Mouse (Mus musculus) bone marrow, adult 2 months (tissue): Measurements from ENCODE around the gene Gcnt1. TPM values are rescaled to one million over a fixed set of nuclear protein-coding genes. Genes with fewer than 3 reads are reported as not detected.

ENCODE experiments used
- H3K27ac ChIP-seq: fragments of 200-500 bp; 2 replicates; pipeline ENCODE4 v1.5.1; 2012; ENCODE audit warnings: low read depth, mild to moderate bottlenecking, control low read depth, inconsistent platforms, low read length; ENCODE audit not compliant: control insufficient read depth, poor library complexity, insufficient read depth
- H3K4me1 ChIP-seq: fragments of 200-500 bp; 2 replicates; pipeline ENCODE4 v1.6.1; 2011; ENCODE audit warnings: low read length; ENCODE audit not compliant: control insufficient read depth, insufficient read depth
- H3K4me3 ChIP-seq: fragments of 200-500 bp; replicated peaks from 2 replicates; pipeline ENCODE3; 2011; ENCODE audit warnings: mild to moderate bottlenecking, low read depth, low read length, control low read depth; ENCODE audit not compliant: control insufficient read depth
- CTCF ChIP-seq: fragments of 200-500 bp; IDR thresholded peaks from 2 replicates; pipeline ENCODE4 v1.5.1; 2011; ENCODE audit warnings: low read length, control low read depth; ENCODE audit not compliant: control insufficient read depth, insufficient read depth
- POLR2A ChIP-seq: fragments of 200-500 bp; IDR thresholded peaks from 2 replicates; pipeline ENCODE4 v1.6.1; 2011; ENCODE audit warnings: low read depth, mild to moderate bottlenecking, control low read depth, low read length, borderline replicate concordance; ENCODE audit not compliant: control insufficient read depth
- WGBS: fragments of 180-500 bp; shearing (Covaris S2); methylation state at CpG from one replicate; pipeline ENCODE4 v1.1.7; 2018; 5-methylcytosine and 5-hydroxymethylcytosine counted together
- polyA plus RNA-seq: library from polyadenylated mRNA; stranded (reverse); fragments of >200 nt; gene quantifications from 2 replicates; pipeline ENCODE4 v1.2.4, GENCODE M21; 2011; ENCODE audit warnings: low replicate concordance; ENCODE audit not compliant: missing spikeins, insufficient read depth, insufficient read length

Gene Gcnt1
- polyA plus RNA-seq, 1 experiment: 26.6 TPM

DNA sequence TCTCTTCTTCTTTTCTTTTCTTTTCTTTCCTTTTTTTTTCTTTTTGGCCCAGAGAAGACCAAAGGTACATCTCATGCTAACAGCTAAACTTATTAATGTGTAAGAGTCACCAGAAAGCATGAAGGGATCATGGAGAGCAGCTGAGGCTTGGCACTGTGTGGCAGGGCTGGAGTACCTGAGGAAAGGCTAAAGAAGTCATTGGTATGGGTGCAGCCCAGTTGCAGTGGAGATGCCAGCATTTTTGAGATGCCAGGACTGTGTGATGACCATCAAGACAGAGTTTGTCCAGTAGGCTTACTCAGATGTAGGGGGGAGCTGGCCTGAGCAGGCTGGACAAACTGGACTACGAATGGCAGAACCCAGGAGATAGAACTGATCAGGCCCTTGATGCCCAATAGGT lies 58.9 kb downstream of the Gcnt1 start:
- no peak for TF ChIP-seq CTCF
- no peak for TF ChIP-seq POLR2A
- Histone ChIP-seq H3K27ac (no peak overlapping the region), H3K4me1 (peaks cover under 1% of the 10 kb centered on the region; the same call in 1 of the 2 replicates), H3K4me3 (no peak overlapping the region)
- WGBS: 75% methylated on average over 1 of the region's 1 CpGs

DNA sequence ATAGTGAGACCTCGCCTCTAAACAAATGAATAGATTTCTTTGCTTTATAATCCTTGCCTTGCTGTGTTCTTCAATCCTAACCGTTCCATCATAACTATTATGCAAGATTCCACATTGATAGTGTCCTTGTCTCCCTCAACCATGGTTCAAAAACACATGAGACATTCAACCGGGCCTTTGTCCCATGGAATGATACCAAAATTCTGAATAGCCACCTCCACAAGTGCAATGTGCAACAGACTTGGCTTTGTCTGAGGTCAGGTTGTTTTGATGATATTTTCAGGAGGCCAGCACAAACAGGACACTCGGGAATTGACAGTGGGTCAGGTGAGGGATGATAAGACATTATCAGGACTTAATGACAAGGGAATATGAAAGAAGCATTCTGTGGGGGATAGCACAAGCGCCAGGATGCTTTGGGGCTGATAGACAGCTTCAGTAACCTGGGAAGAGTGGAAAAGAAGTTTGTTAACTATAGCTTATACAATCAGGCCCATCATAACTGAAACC lies 59.9 kb downstream of the Gcnt1 start:
- Histone ChIP-seq H3K4me1 (no peaks in the 10 kb centered on the region), H3K27ac (no peak overlapping the region), H3K4me3 (no peak overlapping the region)
- TF ChIP-seq CTCF: no peak
- TF ChIP-seq POLR2A: no peak
- 77% methylated on average over 5 of the region's 5 CpGs for WGBS

DNA sequence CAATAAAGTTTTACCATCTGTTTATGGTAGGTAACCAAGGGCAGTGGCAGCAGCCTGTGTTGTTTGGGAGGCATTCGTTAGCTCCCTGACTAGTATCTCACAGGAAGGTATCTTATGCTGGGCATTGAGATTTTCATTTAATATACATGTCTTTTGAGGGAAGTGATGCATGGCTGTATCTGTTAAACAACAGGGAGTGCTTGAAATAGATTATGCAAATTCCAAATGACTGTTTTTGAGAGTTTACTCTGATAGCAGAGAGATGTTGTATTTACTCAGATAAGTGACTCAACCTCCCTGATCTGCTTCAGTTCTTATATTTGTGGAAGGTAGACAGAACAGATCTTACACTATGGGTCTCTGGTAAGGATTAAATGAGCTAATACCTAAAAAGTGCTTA lies 61.1 kb downstream of the Gcnt1 start:
- no peak overlapping the region for H3K27ac ChIP-seq
- WGBS: 45% methylated on average over 1 of the region's 1 CpGs
- H3K4me1 ChIP-seq: no peaks in the 10 kb centered on the region

DNA sequence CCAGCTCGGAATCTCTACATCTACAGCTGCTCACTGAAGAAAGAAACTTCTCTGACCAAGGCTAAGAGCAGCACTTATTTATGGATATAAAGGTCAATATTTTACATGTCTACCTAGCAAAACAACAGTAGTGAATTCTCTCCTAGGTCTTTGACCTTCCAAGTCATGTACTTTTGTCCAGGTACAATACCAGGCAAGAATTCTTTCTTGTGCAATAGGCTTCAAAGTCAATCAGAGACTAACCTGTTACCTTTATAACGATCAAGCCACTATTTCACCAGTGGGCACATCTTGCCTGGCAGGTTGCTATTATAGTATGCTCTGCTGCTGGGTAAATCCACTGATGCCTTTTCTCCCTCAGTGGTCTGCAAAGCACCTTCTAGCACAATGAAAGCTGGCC lies 61.6 kb downstream of the Gcnt1 start:
- Histone ChIP-seq H3K4me1 (no peaks in the 10 kb centered on the region), H3K4me3 (no peak overlapping the region), H3K27ac (no peak overlapping the region)
- WGBS: 82% methylated on average over 2 of the region's 2 CpGs
- no peak for TF ChIP-seq POLR2A
- no peak for TF ChIP-seq CTCF

More for the DNA sequence above, 61.1 kb downstream of the Gcnt1 start:
- no peak for TF ChIP-seq CTCF
- no peak for TF ChIP-seq POLR2A
- H3K4me3 ChIP-seq: no peak overlapping the region

GRCm38 (mm10) chr19:17296081-17296480 lies 76.6 kb downstream of the Gcnt1 start:
- no peak overlapping the region for H3K4me3 ChIP-seq
- no peak overlapping the region for H3K27ac ChIP-seq
- 15% methylated on average over 5 of the region's 5 CpGs for WGBS
- no peaks in the 10 kb centered on the region for H3K4me1 ChIP-seq
- TF ChIP-seq CTCF (no peak), POLR2A (no peak)

GRCm38 (mm10) chr19:17295211-17295766 lies 77.4 kb downstream of the Gcnt1 start:
- Histone ChIP-seq H3K4me1 (no peaks in the 10 kb centered on the region), H3K27ac (no peak overlapping the region), H3K4me3 (no peak overlapping the region)
- no peak for TF ChIP-seq POLR2A
- TF ChIP-seq CTCF: no peak
- 42% methylated on average over 6 of the region's 6 CpGs for WGBS

DNA sequence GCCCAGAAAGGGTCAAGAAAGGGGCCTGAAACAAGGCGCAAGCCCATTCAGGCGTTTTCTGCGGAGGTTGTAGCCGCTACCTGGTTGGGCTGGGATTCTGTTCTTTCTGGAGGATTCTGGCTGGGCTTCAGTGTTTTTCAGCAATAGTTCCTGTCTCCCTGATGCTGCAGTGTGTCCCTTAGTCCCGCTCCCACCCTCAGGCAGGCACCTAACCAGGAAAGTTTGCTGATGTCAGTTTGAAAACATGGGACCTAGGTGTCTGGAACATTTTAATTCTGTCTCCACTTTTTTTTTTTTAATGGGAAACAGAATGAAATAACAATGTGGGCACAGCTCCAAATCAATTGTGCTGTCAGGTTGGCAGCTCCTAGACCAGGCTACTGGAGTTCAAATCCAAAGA lies 78.5 kb downstream of the Gcnt1 start:
- no peak overlapping the region for H3K4me3 ChIP-seq
- H3K4me1 ChIP-seq: no peaks in the 10 kb centered on the region
- 90% methylated on average over 5 of the region's 5 CpGs for WGBS
- TF ChIP-seq CTCF: no peak
- TF ChIP-seq POLR2A: no peak
- H3K27ac ChIP-seq: no peak overlapping the region

GRCm38 (mm10) chr19:17289526-17289925 lies 83.1 kb downstream of the Gcnt1 start:
- H3K4me1 ChIP-seq: no peaks in the 10 kb centered on the region
- H3K27ac ChIP-seq: no peak overlapping the region
- H3K4me3 ChIP-seq: no peak overlapping the region
- 83% methylated on average over 6 of the region's 6 CpGs for WGBS
- TF ChIP-seq CTCF (no peak), POLR2A (no peak)

DNA sequence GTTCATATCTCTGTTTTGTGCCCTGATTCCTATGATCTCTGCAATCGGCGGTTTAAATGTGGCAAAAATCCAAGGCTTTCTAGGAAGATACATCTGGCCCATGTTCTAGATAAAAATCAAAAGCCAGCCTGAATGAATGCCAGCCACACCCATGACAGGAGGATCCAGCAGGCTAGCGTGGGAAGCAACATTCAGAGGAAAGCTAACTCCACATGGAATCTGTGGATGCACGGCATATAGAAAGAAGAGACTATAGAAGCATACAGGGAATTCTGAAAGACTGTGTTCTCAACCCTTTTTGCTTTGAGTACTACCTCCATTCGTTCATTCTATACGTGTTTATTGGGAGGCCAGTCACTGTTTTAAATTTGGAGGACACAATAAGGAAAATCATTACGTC lies 86.6 kb downstream of the Gcnt1 start:
- TF ChIP-seq POLR2A: no peak
- no peak for TF ChIP-seq CTCF
- 83% methylated on average over 7 of the region's 7 CpGs for WGBS
- Histone ChIP-seq H3K27ac (no peak overlapping the region), H3K4me3 (no peak overlapping the region), H3K4me1 (no peaks in the 10 kb centered on the region)
